Mouse (Mus musculus) urinary bladder, postnatal 36 days (tissue): ENCODE results near the gene Dnajb2.

Experiments
- DNase-seq, 2 experiments: peaks; one replicate each; pipeline ENCODE4 v3.0.0; 2022; ENCODE audit warnings: low spot score in 2 of 2, mixed read lengths in 1 of 2

Gene Dnajb2

GRCm38 (mm10) chr1:75292476-75293330, 56.5 kb downstream of the Dnajb2 start:
- DNase-seq = no peak

- DNase-seq = no peak
Measured at GRCm38 (mm10) chr1:75293331-75293701, 57.1 kb downstream of the Dnajb2 start.

GRCm38 (mm10) chr1:75294294-75294693, 58.1 kb downstream of the Dnajb2 start:
- DNase-seq = no peak
